Mouse (Mus musculus) testis, postnatal 10 days (tissue): ENCODE measurements around the gene Dct.

Experiments
- DNase-seq: peaks from one replicate; pipeline ENCODE4 v3.0.0; 2021; ENCODE audit warnings: low spot score

Dct gene

DNA sequence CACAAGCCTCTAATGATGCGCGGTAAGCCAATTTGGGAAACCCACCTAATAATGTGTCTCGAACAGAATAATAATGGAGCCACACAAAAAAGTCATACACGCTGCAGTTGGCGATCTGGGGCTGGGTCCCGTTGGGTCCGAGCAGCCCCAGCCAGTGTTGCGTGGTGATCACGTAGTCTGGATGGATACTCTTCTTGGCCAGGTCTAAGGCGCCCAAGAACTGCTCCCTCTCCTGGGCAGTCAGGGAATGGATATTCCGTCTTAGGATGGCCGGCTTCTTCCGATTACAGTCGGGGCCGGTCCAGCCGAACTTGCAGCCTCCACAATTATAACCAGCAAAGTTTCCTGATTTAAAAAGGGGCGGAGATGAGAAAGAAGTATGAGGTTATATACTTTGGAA is 9.1 kb downstream of the Dct start:
- peak; percentile 70 for DNase-seq

DNA sequence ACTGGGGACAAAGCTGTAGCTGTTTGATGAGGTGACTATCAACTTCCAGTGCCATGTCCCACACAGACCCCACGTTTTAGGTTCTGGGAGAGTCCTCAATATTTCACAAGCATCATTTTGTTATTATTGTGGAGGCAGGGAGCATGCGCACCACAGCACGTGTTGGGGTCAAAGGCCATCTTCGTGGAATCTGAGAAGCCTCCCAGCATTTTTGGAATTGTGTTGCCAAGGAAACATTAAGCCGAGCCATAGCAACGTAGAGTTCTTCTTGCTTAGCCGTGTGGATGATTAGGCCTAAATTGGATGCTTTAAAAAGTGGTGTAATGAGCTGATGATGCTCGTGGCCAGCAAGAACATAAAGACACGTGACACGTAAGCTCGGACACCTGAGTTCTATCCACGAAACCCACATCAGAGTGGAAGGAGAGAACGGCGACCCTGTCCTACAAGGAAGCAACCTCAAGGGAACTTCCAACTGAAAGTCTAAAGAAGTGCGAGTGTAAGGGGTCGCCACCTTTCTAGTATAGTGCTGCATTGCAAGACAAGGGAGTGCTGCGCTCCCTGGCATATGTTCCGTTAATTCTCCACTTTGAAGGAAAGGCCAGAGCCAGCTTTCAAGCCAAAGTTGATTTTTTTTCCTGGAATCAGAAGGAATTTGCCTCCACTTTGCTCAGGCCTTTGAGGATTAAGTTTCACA is 9.8 kb downstream of the Dct start:
- DNase-seq, result no peak

DNA sequence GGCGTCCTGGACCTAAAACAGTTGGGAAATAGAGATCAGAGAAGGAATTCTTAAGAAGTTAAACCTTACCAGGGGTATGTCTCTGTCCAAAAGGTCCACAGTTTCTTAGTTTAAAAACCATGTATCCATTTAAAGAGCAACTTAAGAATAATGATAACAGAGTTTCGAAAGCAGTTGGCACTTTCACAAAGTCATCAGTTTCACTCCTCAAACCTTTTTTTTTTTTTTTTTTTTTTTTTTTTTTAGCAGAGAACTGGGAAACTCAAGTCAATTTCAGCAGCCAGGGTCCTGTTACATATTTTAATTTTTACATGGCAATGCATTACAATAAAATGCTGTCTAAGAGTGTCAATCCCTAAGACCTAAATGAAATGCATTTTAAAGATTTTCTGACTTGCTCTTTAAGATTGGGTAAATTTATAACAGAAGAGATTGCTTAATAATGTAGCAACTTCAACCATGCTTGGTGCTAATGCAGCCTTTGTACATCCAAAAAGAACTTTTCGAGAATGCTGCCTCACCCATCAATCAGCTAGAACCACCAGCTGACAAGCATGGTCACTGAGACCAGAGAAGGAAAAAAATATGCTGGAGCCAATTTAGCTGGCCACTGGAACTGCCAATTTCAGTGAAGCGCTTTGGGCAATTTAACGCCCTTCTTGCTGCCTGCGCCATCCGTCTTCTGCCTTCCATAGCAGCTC is 11.3 kb downstream of the Dct start:
- no peak for DNase-seq

GRCm38 (mm10) chr14:118039074-118039473 is 13.0 kb downstream of the Dct start:
- no peak for DNase-seq

- no peak for DNase-seq
Observed at GRCm38 (mm10) chr14:118027564-118027963, 24.5 kb downstream of the Dct start.

- DNase-seq, result no peak
Observed at GRCm38 (mm10) chr14:118021867-118022543, 30.0 kb downstream of the Dct start.

DNA sequence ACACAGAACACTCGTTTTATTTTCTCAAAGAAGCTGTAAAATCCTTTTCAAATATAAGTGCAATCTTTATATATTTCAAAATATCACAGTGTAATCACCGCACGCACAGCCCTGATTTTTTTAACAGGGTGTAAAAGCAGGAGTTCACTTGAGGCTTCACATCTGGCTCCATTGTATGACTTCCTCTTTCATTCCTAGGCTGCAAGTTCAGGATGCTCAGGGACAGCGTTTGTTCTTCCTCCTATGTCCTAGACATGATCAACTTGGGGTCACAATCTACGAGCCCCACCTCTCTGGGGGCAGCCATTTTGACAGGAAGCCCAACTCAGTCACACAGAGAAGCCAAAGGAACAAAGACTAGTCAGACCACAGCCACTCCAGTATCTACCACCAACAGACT is 32.7 kb downstream of the Dct start:
- no peak for DNase-seq

DNA sequence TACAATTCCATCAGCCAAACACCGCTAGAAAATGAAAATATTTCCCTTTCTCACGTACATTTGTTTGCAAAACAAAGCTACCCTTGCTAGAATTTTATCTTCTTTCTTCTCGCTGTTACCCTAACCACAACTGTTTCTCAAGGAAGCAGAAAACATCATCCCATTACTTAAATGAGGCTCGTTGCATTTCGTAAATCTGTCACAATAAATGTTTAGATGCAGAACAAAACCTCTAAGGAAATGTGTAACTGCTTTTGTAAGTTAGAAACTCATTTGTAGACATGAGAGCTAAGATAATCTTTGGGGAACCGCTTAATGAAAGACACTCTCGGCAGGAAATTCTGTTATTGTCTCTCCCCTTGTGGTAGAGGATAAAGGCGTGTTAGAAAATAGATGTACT is 38.8 kb downstream of the Dct start:
- no peak for DNase-seq

DNA sequence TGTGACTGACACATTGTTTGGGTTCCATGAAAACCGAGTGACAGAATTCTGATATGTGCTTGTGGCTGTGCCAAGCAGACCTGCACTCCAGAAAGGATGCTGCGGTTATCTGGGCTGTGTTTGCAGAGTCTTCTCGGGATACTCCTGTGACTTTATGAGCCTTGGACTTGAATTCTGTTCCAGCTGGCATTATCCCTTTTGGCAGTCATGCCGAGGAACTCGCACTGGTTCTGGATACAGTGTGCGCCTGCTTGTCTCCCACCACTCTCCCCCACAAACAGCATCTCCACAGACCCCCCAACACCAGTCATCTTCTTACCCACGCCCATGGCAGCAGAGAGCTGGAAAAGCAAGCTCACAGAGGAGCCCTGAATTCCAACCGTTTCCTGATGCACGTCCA is 42.5 kb downstream of the Dct start:
- DNase-seq, result no peak

DNA sequence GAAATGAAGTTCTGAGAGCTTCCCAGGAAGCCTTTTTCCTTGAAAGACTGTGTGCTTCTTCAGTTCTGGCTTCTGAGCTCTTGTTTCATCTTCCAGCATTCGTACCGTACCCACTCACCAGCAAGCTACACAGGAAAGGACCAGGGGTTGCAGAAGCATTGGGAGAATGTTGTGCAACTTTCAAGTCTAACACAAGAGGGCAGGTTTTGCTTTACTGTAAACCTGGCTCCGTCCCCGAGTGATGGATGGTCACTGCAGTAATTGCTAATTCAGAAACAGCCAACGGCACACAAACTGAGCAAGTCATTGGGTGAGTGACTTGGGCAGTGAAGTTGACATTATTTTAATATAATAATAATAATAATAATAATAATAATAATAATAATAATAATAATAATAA is 46.3 kb downstream of the Dct start:
- peak; percentile 59 for DNase-seq

GRCm38 (mm10) chr14:118004434-118004833 is 47.6 kb downstream of the Dct start:
- DNase-seq, result peak; percentile 19

DNA sequence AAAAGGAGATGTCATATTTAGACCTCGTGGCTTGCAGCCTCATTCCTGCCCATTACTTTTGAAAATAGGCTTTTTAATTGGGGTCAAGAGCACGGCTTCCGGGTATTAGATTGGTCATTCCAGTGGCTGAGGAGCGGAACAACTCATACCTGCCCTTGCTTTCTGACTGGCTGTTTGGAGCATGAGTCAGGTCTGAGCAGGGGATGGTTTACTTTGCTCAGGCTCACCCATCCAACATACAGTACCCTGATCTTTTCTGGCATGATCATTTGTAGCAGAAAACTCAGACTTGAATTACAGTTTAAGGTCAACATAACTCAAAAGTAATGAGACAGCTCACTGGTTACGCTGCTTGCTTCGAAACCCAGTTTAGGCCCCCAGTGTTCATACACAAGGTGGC is 58.2 kb downstream of the Dct start:
- DNase-seq, result no peak

GRCm38 (mm10) chr14:117992600-117993256 is 59.3 kb downstream of the Dct start:
- no peak for DNase-seq

GRCm38 (mm10) chr14:117990203-117990602 is 61.8 kb downstream of the Dct start:
- no peak for DNase-seq

- no peak for DNase-seq
Observed at GRCm38 (mm10) chr14:117988444-117988843, 63.6 kb downstream of the Dct start.

- no peak for DNase-seq
Observed at GRCm38 (mm10) chr14:117981532-117981931, 70.5 kb downstream of the Dct start.

GRCm38 (mm10) chr14:117972576-117972975 is 79.5 kb downstream of the Dct start:
- no peak for DNase-seq
